Mouse (Mus musculus): ENCODE data around the gene Mrgprg. TPM values are rescaled to one million over a fixed set of nuclear protein-coding genes. Genes with fewer than 3 reads are reported as not detected.

Mrgprg gene
- polyA plus RNA-seq, 1 experiment from 2014 or later: not detected

DNA sequence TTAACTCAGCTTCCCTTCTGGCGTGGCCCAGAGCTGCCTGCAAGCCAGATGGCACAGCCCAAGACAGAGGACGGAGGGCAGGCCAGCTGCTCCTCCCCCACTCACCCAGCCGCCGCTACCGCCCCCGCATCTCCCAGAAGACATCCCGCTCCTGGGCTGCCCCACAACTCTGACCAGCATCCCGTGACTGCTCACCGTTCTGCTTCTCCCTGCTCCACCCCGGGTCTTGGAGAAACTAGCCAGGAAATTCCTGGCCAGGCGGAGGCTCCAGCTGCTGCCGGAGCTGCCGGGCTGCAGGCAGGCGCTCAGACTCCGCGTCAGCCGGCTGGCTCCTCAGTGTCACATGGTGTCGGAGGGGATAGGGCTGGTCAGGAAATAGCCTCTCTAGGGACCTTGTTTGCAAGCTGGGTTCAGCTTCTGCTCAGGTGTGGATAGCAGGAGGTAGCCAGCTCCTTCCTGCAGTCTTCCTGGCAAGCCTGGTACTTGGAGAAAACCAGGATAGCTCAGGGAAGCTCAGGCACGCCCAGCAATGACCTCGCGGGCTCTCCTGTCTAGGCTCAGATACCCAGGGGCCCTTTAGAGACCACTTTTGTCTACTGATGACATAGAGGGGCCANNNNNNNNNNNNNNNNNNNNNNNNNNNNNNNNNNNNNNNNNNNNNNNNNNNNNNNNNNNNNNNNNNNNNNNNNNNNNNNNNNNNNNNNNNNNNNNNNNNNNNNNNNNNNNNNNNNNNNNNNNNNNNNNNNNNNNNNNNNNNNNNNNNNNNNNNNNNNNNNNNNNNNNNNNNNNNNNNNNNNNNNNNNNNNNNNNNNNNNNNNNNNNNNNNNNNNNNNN, 17.4 kb upstream of the Mrgprg start, which contains the start of gene Mrgpre:
TSS of gene Mrgpre (minus strand) at position 505 of the 834 bp plus-strand sequence.
- H3K4me2 ChIP-seq (ENCODE audit: low read depth, severe bottlenecking): peak within 1 kb of the TSS; percentile 62
- H3K27me3 ChIP-seq (ENCODE audit: control insufficient read depth, insufficient read depth, low read length): no peaks in the 10 kb centered on the region
- H3K4me3 ChIP-seq (ENCODE audit: low read depth, low read length): peak within 1 kb of the TSS; percentile 35
- peak within 1 kb of the TSS; percentile 58 for H3K9ac ChIP-seq (ENCODE audit: low read length)
- 3% methylated on average over 21 of the region's 21 CpGs for WGBS
- peak within 1 kb of the TSS; percentile 65 for H3K27ac ChIP-seq (replicated peaks; ENCODE audit: low read depth, low read length)
- ATAC-seq (ENCODE audit: insufficient number of reproducible peaks, low FRiP score, low TSS enrichment, low read depth) (peak; percentile 86), DNase-seq (ENCODE audit: low spot score) (peak; percentile 81)
- no peaks in the 10 kb centered on the region for H3K36me3 ChIP-seq (ENCODE audit: control insufficient read depth, insufficient read depth, low read length)
- H3K4me1 ChIP-seq (ENCODE audit: control insufficient read depth, insufficient read depth, low read length): peaks cover 7% of the 10 kb centered on the region
- no peaks in the 10 kb centered on the region for H3K9me3 ChIP-seq (ENCODE audit: control insufficient read depth, low read length)

GRCm38 (mm10) chr7:143783378-143783995, 16.7 kb upstream of the Mrgprg start:
- DNase-seq (ENCODE audit: low spot score) (peak; percentile 26), ATAC-seq (ENCODE audit: insufficient number of reproducible peaks, low FRiP score, low TSS enrichment, low read depth) (peak; percentile 36)
- Histone ChIP-seq H3K27me3 (ENCODE audit: control insufficient read depth, insufficient read depth, low read length) (no peaks in the 10 kb centered on the region), H3K4me1 (ENCODE audit: control insufficient read depth, insufficient read depth, low read length) (peaks cover 7% of the 10 kb centered on the region), H3K9me3 (ENCODE audit: control insufficient read depth, low read length) (no peaks in the 10 kb centered on the region), H3K9ac (ENCODE audit: low read length) (peak overlapping the region; percentile 58; the same call in 1 of the 2 replicates), H3K4me3 (ENCODE audit: low read depth, low read length) (peak overlapping the region; percentile 35), H3K4me2 (ENCODE audit: low read depth, severe bottlenecking) (peak overlapping the region; percentile 62), H3K27ac (replicated peaks; ENCODE audit: low read depth, low read length) (peak overlapping the region; percentile 65; the same call in 1 of the 2 replicates), H3K36me3 (ENCODE audit: control insufficient read depth, insufficient read depth, low read length) (no peaks in the 10 kb centered on the region)
- 33% methylated on average over 4 of the region's 6 CpGs for WGBS

DNA sequence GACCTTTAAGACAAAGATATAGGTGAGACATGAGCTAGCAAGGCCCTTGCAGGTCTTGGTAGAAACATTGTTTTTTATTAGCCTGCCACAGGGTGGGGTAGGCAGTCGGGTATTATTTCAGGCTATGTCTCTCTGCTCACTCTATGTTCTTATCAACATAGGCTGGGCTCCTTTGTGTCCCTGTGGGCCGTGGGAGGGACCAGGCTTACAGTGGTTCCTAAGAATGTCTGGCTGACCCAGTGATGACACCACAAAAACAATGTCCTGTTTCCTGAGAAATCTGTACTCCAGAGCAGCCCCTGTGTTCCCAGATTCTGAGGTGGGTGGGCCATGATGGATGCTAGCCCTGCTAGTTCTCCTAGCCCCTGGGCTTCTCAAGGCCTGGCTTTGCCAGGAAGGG, 10.6 kb upstream of the Mrgprg start:
- no peak overlapping the region for H3K4me2 ChIP-seq (ENCODE audit: low read depth, severe bottlenecking)
- no peaks in the 10 kb centered on the region for H3K27me3 ChIP-seq (ENCODE audit: control insufficient read depth, insufficient read depth, low read length)
- 66% methylated on average over 2 of the region's 2 CpGs for WGBS

DNA sequence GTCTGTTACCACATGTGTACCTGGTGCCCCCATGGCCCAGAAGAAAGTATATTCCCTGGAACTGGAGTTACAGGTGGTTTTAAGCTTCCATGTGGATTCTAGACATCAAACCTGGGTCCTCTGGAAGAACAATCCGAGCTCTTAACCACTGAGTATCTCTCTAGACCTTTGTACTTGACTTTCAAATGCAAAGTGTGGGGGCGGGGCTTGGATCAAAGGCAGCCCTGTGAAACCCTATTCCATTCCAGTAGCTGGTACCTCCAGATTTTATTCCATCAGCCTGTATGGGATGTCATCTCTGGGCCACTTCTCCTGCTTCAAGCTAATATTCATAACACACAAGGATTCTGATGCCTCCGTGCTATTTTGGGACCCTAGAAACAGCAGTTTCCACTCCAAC, 9.3 kb upstream of the Mrgprg start:
- no peak overlapping the region for H3K27ac ChIP-seq (replicated peaks; ENCODE audit: low read depth, low read length)
- no peaks in the 10 kb centered on the region for H3K4me1 ChIP-seq (ENCODE audit: control insufficient read depth, insufficient read depth, low read length)
- no peak for ATAC-seq (ENCODE audit: insufficient number of reproducible peaks, low FRiP score, low TSS enrichment, low read depth)

More for the DNA sequence above, 10.6 kb upstream of the Mrgprg start:
- H3K4me1 ChIP-seq (ENCODE audit: control insufficient read depth, insufficient read depth, low read length): no peaks in the 10 kb centered on the region
- H3K9me3 ChIP-seq (ENCODE audit: control insufficient read depth, low read length): no peaks in the 10 kb centered on the region
- no peaks in the 10 kb centered on the region for H3K36me3 ChIP-seq (ENCODE audit: control insufficient read depth, insufficient read depth, low read length)
- DNase-seq (ENCODE audit: low spot score) (no peak), ATAC-seq (ENCODE audit: insufficient number of reproducible peaks, low FRiP score, low TSS enrichment, low read depth) (no peak)
- H3K4me3 ChIP-seq (ENCODE audit: low read depth, low read length): no peak overlapping the region
- no peak overlapping the region for H3K27ac ChIP-seq (replicated peaks; ENCODE audit: low read depth, low read length)
- no peak overlapping the region for H3K9ac ChIP-seq (ENCODE audit: low read length)

DNA sequence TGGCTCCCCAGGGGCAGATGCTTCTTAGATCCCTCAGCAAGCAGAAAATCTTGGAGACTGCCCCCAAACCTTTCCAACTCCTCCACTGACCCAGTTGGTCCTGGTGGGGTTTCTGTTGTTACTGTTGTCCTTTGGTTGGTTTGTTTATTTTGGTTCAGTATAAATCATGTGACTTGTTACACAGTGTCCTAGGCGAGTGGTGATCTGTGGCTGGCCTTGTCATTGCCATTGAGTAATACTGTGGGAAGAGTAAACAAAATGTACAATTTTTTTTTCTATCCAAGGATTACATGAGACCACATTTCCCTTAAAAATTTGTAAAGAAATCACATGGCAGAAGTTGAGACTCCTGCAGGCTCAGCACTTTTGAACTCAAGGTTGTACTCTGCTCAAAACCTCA, 2.7 kb upstream of the Mrgprg start:
- Histone ChIP-seq H3K9me3 (ENCODE audit: control insufficient read depth, low read length) (no peaks in the 10 kb centered on the region), H3K4me1 (ENCODE audit: control insufficient read depth, insufficient read depth, low read length) (no peaks in the 10 kb centered on the region), H3K27ac (replicated peaks; ENCODE audit: low read depth, low read length) (no peak overlapping the region), H3K36me3 (ENCODE audit: control insufficient read depth, insufficient read depth, low read length) (no peaks in the 10 kb centered on the region), H3K4me2 (ENCODE audit: low read depth, severe bottlenecking) (no peak overlapping the region), H3K27me3 (ENCODE audit: control insufficient read depth, insufficient read depth, low read length) (0 out of 2 replicates have a peak, but pooled peaks cover 3% of the 10 kb centered on the region), H3K4me3 (ENCODE audit: low read depth, low read length) (no peak overlapping the region), H3K9ac (ENCODE audit: low read length) (no peak overlapping the region)
- WGBS: 48% methylated on average over 1 of the region's 1 CpGs
- ATAC-seq (ENCODE audit: insufficient number of reproducible peaks, low FRiP score, low TSS enrichment, low read depth) (no peak), DNase-seq (ENCODE audit: low spot score) (no peak)

More for the DNA sequence above, 9.3 kb upstream of the Mrgprg start:
- Histone ChIP-seq H3K4me3 (ENCODE audit: low read depth, low read length) (no peak overlapping the region), H3K9ac (ENCODE audit: low read length) (no peak overlapping the region), H3K9me3 (ENCODE audit: control insufficient read depth, low read length) (no peaks in the 10 kb centered on the region), H3K4me2 (ENCODE audit: low read depth, severe bottlenecking) (no peak overlapping the region), H3K36me3 (ENCODE audit: control insufficient read depth, insufficient read depth, low read length) (no peaks in the 10 kb centered on the region), H3K27me3 (ENCODE audit: control insufficient read depth, insufficient read depth, low read length) (no peaks in the 10 kb centered on the region)
- DNase-seq (ENCODE audit: low spot score): no peak
- 31% methylated on average over 3 of the region's 3 CpGs for WGBS

GRCm38 (mm10) chr7:143768267-143768666, 1.5 kb upstream of the Mrgprg start:
- Histone ChIP-seq H3K27me3 (ENCODE audit: control insufficient read depth, insufficient read depth, low read length) (0 out of 2 replicates have a peak, but pooled peaks cover 5% of the 10 kb centered on the region), H3K9ac (ENCODE audit: low read length) (no peak overlapping the region), H3K4me1 (ENCODE audit: control insufficient read depth, insufficient read depth, low read length) (no peaks in the 10 kb centered on the region), H3K36me3 (ENCODE audit: control insufficient read depth, insufficient read depth, low read length) (no peaks in the 10 kb centered on the region), H3K27ac (replicated peaks; ENCODE audit: low read depth, low read length) (no peak overlapping the region), H3K4me3 (ENCODE audit: low read depth, low read length) (no peak overlapping the region), H3K4me2 (ENCODE audit: low read depth, severe bottlenecking) (no peak overlapping the region), H3K9me3 (ENCODE audit: control insufficient read depth, low read length) (no peaks in the 10 kb centered on the region)
- no peak for ATAC-seq (ENCODE audit: insufficient number of reproducible peaks, low FRiP score, low TSS enrichment, low read depth)
- 87% methylated on average over 6 of the region's 6 CpGs for WGBS
- no peak for DNase-seq (ENCODE audit: low spot score)

DNA sequence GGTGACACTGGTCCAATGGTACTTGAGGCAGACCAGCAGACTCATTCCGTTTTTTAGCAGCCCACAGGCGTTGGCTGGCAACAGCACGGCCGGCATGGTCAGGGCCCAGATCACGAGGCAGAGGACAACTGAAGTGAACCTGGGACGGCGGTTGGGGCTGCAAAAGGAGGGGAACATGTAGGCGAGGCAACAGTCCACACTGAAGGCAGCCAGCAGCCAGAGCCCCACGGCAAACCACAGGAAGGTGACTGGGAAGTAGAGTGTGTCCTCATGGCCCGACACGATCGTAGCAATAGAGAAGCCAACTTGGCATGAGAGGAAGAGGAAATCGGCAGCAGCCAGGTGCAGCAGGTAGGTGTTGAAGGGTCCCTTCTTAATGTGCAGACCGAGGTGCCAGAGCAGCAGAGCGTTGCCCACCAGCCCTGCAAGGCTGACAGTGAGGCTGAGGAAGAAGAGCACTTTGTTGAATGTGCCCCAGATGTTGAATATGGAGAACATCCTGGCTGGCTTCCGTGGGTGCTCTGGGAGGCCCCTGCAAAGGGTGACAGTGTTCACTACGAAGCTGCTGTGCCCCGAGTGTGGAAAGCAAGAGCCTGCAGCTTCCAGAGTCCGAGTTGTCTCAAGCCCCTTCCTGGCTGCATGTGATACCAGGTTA, 1.8 kb downstream of the Mrgprg start:
- no peak overlapping the region for H3K4me3 ChIP-seq (ENCODE audit: low read depth, low read length)
- 79% methylated on average over 19 of the region's 19 CpGs for WGBS
- DNase-seq (ENCODE audit: low spot score): no peak
- no peaks in the 10 kb centered on the region for H3K4me1 ChIP-seq (ENCODE audit: control insufficient read depth, insufficient read depth, low read length)
- no peak for ATAC-seq (ENCODE audit: insufficient number of reproducible peaks, low FRiP score, low TSS enrichment, low read depth)
- no peaks in the 10 kb centered on the region for H3K36me3 ChIP-seq (ENCODE audit: control insufficient read depth, insufficient read depth, low read length)
- H3K27ac ChIP-seq (replicated peaks; ENCODE audit: low read depth, low read length): no peak overlapping the region
- 0 out of 2 replicates have a peak, but pooled peaks cover 5% of the 10 kb centered on the region for H3K27me3 ChIP-seq (ENCODE audit: control insufficient read depth, insufficient read depth, low read length)
- no peaks in the 10 kb centered on the region for H3K9me3 ChIP-seq (ENCODE audit: control insufficient read depth, low read length)
- no peak overlapping the region for H3K9ac ChIP-seq (ENCODE audit: low read length)
- no peak overlapping the region for H3K4me2 ChIP-seq (ENCODE audit: low read depth, severe bottlenecking)

DNA sequence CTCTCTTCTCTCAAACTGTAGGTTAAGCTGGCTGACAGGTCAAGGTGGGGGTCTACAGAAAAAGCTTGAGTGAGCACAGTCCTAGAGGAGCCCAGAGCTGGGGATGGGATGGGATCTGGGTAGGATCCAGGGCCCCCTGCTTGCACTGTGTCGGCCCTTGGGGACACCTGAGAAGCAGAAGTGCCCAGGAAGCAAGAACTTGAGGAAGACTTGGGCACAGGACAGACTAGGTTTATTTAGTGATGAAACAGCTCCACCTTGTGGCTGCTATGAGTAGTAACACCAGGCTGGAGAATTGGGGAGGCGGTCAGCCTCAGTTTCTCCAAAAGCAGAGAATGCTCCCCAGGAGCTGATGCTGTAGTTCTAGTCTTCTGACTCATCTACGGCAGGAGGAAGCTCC, 3.0 kb downstream of the Mrgprg start:
- H3K36me3 ChIP-seq (ENCODE audit: control insufficient read depth, insufficient read depth, low read length): no peaks in the 10 kb centered on the region
- H3K9ac ChIP-seq (ENCODE audit: low read length): no peak overlapping the region
- no peak overlapping the region for H3K27ac ChIP-seq (replicated peaks; ENCODE audit: low read depth, low read length)
- ATAC-seq (ENCODE audit: insufficient number of reproducible peaks, low FRiP score, low TSS enrichment, low read depth): no peak
- H3K9me3 ChIP-seq (ENCODE audit: control insufficient read depth, low read length): no peaks in the 10 kb centered on the region
- H3K4me3 ChIP-seq (ENCODE audit: low read depth, low read length): no peak overlapping the region
- H3K4me1 ChIP-seq (ENCODE audit: control insufficient read depth, insufficient read depth, low read length): no peaks in the 10 kb centered on the region
- 24% methylated on average over 3 of the region's 3 CpGs for WGBS
- peak; percentile 38 for DNase-seq (ENCODE audit: low spot score)
- no peak overlapping the region for H3K4me2 ChIP-seq (ENCODE audit: low read depth, severe bottlenecking)
- 0 out of 2 replicates have a peak, but pooled peaks cover 5% of the 10 kb centered on the region for H3K27me3 ChIP-seq (ENCODE audit: control insufficient read depth, insufficient read depth, low read length)
